Mouse (Mus musculus) forebrain, embryonic 10.5 days (tissue): ENCODE measurements at regions not wholly inside any gene's neighbourhood (a gene's known extent, or its start where the extent isn't known, plus 50 kb on each side); places are given as distances from the start of the nearest gene placed in this dataset.

Experiments used
- DNase-seq: peaks from one replicate; pipeline ENCODE4 v3.0.0-alpha.2; 2017; ENCODE audit warnings: low spot score; ENCODE audit errors: extremely low spot score
- H3K27ac ChIP-seq: fragments of 300-500 bp; sonication (generic); 2 replicates; pipeline ENCODE4 v1.5.1; 2016; ENCODE audit warnings: mild to moderate bottlenecking
- H3K27me3 ChIP-seq: fragments of 300-500 bp; sonication (generic); 2 replicates; pipeline ENCODE4 v1.6.1; 2016; ENCODE audit warnings: mild to moderate bottlenecking; ENCODE audit not compliant: poor library complexity, severe bottlenecking
- H3K36me3 ChIP-seq: fragments of 300-500 bp; sonication (generic); replicated peaks from 2 replicates; pipeline ENCODE4 v1.6.1; 2016; ENCODE audit warnings: mild to moderate bottlenecking, moderate library complexity
- H3K4me1 ChIP-seq: fragments of 300-500 bp; sonication (generic); 2 replicates; pipeline ENCODE4 v1.6.1; 2016
- H3K4me3 ChIP-seq: fragments of 300-500 bp; sonication (generic); 2 replicates; pipeline ENCODE4 v1.5.1; 2016; ENCODE audit warnings: mild to moderate bottlenecking, moderate library complexity
- H3K9me3 ChIP-seq: fragments of 300-500 bp; sonication (generic); 2 replicates; pipeline ENCODE4 v1.6.1; 2016; ENCODE audit warnings: mild to moderate bottlenecking, moderate library complexity
- WGBS: fragments of 180-500 bp; shearing (Covaris S2); methylation state at CpG from one replicate; pipeline ENCODE4 v1.1.7; 2016; 5-methylcytosine and 5-hydroxymethylcytosine counted together

- no peak overlapping the region for H3K27ac ChIP-seq
- H3K27me3 ChIP-seq = no peaks in the 10 kb centered on the region
- 73% methylated on average over 3 of the region's 3 CpGs for WGBS
- no peaks in the 10 kb centered on the region for H3K9me3 ChIP-seq
- no peaks in the 10 kb centered on the region for H3K36me3 ChIP-seq
- no peaks in the 10 kb centered on the region for H3K4me1 ChIP-seq
- no peak overlapping the region for H3K4me3 ChIP-seq
- DNase-seq = no peak
Observed at GRCm38 (mm10) chr11:64579826-64580225, 143.4 kb upstream of the F930015N05Rik start.

- no peak overlapping the region for H3K27ac ChIP-seq
- no peaks in the 10 kb centered on the region for H3K9me3 ChIP-seq
- no peak overlapping the region for H3K4me3 ChIP-seq
- no peak for DNase-seq
- no peaks in the 10 kb centered on the region for H3K36me3 ChIP-seq
- H3K4me1 ChIP-seq = peaks cover 26% of the 10 kb centered on the region
- H3K27me3 ChIP-seq = no peaks in the 10 kb centered on the region
- WGBS = 75% methylated on average over 6 of the region's 6 CpGs
Observed at GRCm38 (mm10) chr11:64586056-64586455, 149.6 kb upstream of the F930015N05Rik start.

- Histone ChIP-seq H3K4me1 (peaks cover 26% of the 10 kb centered on the region), H3K27ac (no peak overlapping the region), H3K36me3 (no peaks in the 10 kb centered on the region), H3K27me3 (no peaks in the 10 kb centered on the region), H3K4me3 (no peak overlapping the region), H3K9me3 (no peaks in the 10 kb centered on the region)
- WGBS = 73% methylated on average over 7 of the region's 7 CpGs
- DNase-seq = no peak
Observed at GRCm38 (mm10) chr11:64587034-64587710, 150.7 kb upstream of the F930015N05Rik start.

- peak; percentile 35 for DNase-seq
- no peaks in the 10 kb centered on the region for H3K27me3 ChIP-seq
- no peak overlapping the region for H3K4me3 ChIP-seq
- peaks cover 26% of the 10 kb centered on the region for H3K4me1 ChIP-seq
- H3K27ac ChIP-seq = no peak overlapping the region; the same call in 1 of the 2 replicates
- H3K36me3 ChIP-seq = no peaks in the 10 kb centered on the region
- H3K9me3 ChIP-seq = no peaks in the 10 kb centered on the region
- 32% methylated on average over 13 of the region's 13 CpGs for WGBS
Observed at GRCm38 (mm10) chr11:64587751-64588600, 151.5 kb upstream of the F930015N05Rik start.

- no peaks in the 10 kb centered on the region for H3K27me3 ChIP-seq
- 0 out of 2 replicates have a peak overlapping the region, but pooled peaks have one; percentile 44 for H3K27ac ChIP-seq
- no peaks in the 10 kb centered on the region for H3K9me3 ChIP-seq
- H3K4me3 ChIP-seq = no peak overlapping the region
- 54% methylated on average over 6 of the region's 6 CpGs for WGBS
- no peaks in the 10 kb centered on the region for H3K36me3 ChIP-seq
- DNase-seq = peak; percentile 20
- H3K4me1 ChIP-seq = peaks cover 26% of the 10 kb centered on the region
Observed at GRCm38 (mm10) chr11:64588601-64588989, 152.1 kb upstream of the F930015N05Rik start.

GRCm38 (mm10) chr11:64589026-64589425 lies 152.6 kb upstream of the F930015N05Rik start:
- WGBS = 73% methylated on average over 7 of the region's 7 CpGs
- no peaks in the 10 kb centered on the region for H3K27me3 ChIP-seq
- H3K4me1 ChIP-seq = peaks cover 26% of the 10 kb centered on the region
- no peaks in the 10 kb centered on the region for H3K9me3 ChIP-seq
- DNase-seq = no peak
- H3K4me3 ChIP-seq = no peak overlapping the region
- H3K36me3 ChIP-seq = no peaks in the 10 kb centered on the region
- H3K27ac ChIP-seq = peak overlapping the region; percentile 44; the same call in 1 of the 2 replicates

GRCm38 (mm10) chr11:64590091-64590490 lies 153.6 kb upstream of the F930015N05Rik start:
- Histone ChIP-seq H3K27me3 (no peaks in the 10 kb centered on the region), H3K36me3 (no peaks in the 10 kb centered on the region), H3K4me3 (no peak overlapping the region), H3K27ac (no peak overlapping the region), H3K9me3 (no peaks in the 10 kb centered on the region), H3K4me1 (peaks cover 26% of the 10 kb centered on the region)
- WGBS = 93% methylated on average over 4 of the region's 4 CpGs
- no peak for DNase-seq

GRCm38 (mm10) chr11:64592253-64592652 lies 155.8 kb upstream of the F930015N05Rik start:
- Histone ChIP-seq H3K27ac (no peak overlapping the region), H3K4me3 (no peak overlapping the region), H3K36me3 (no peaks in the 10 kb centered on the region), H3K9me3 (no peaks in the 10 kb centered on the region), H3K4me1 (peaks cover 28% of the 10 kb centered on the region), H3K27me3 (no peaks in the 10 kb centered on the region)
- no peak for DNase-seq
- WGBS = 81% methylated on average over 2 of the region's 2 CpGs

GRCm38 (mm10) chr11:64597305-64597704 lies 160.9 kb upstream of the F930015N05Rik start:
- Histone ChIP-seq H3K36me3 (no peaks in the 10 kb centered on the region), H3K9me3 (0 out of 2 replicates have a peak, but pooled peaks cover 3% of the 10 kb centered on the region), H3K4me3 (no peak overlapping the region), H3K27me3 (no peaks in the 10 kb centered on the region), H3K4me1 (peaks cover 18% of the 10 kb centered on the region), H3K27ac (no peak overlapping the region)
- no peak for DNase-seq
- 57% methylated on average over 4 of the region's 4 CpGs for WGBS

GRCm38 (mm10) chr11:64599178-64599577 lies 162.7 kb upstream of the F930015N05Rik start:
- 91% methylated on average over 3 of the region's 3 CpGs for WGBS

GRCm38 (mm10) chr11:64600201-64601102 lies 164.0 kb upstream of the F930015N05Rik start:
- DNase-seq = no peak
- Histone ChIP-seq H3K36me3 (no peaks in the 10 kb centered on the region), H3K27me3 (no peaks in the 10 kb centered on the region), H3K9me3 (0 out of 2 replicates have a peak, but pooled peaks cover 3% of the 10 kb centered on the region), H3K27ac (no peak overlapping the region), H3K4me3 (no peak overlapping the region), H3K4me1 (peaks cover 18% of the 10 kb centered on the region)
- 85% methylated on average over 10 of the region's 10 CpGs for WGBS

More at GRCm38 (mm10) chr11:64599178-64599577, 162.7 kb upstream of the F930015N05Rik start:
- H3K4me3 ChIP-seq = no peak overlapping the region
- H3K9me3 ChIP-seq = 0 out of 2 replicates have a peak, but pooled peaks cover 3% of the 10 kb centered on the region
- no peak overlapping the region for H3K27ac ChIP-seq
- H3K4me1 ChIP-seq = peaks cover 18% of the 10 kb centered on the region
- no peaks in the 10 kb centered on the region for H3K27me3 ChIP-seq
- no peak for DNase-seq
- H3K36me3 ChIP-seq = no peaks in the 10 kb centered on the region

- 87% methylated on average over 2 of the region's 2 CpGs for WGBS
- no peaks in the 10 kb centered on the region for H3K27me3 ChIP-seq
- H3K27ac ChIP-seq = no peak overlapping the region
- no peak overlapping the region for H3K4me3 ChIP-seq
- H3K9me3 ChIP-seq = peaks cover 2% of the 10 kb centered on the region; the same call in 1 of the 2 replicates
- DNase-seq = no peak
- H3K36me3 ChIP-seq = no peaks in the 10 kb centered on the region
- no peaks in the 10 kb centered on the region for H3K4me1 ChIP-seq
Observed at GRCm38 (mm10) chr11:64609043-64609442, 172.6 kb upstream of the F930015N05Rik start.
